Mouse (Mus musculus): Measurements from ENCODE around the gene Pfn4.

DNA sequence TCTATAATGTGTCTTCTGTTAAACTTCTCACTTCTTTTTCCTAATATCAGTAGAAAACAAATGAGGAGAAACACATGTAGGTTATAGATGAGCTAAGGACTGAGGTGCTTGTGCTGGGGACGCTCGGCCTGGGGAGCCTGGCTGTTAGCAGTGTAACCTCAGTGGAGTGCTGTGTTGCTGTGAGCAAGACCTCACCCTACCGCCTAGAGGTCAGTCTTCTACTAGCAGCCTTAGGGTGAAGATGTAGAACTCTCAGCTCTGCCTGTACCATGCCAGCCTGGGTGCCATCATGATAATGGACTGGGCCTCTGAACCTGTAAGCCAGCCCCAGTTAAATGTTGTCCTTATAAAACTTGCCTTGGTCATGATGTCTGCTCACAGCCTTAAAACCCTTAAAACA lies 58.4 kb downstream of the Pfn4 start:
- no peak for TF ChIP-seq CTCF (IDR thresholded peaks at IDR 0.05; ENCODE audit: low read depth, low read length)
- TF ChIP-seq POLR2A (IDR thresholded peaks at IDR 0.05; ENCODE audit: extremely low read depth, insufficient read depth, low read length), result no peak

Data from liver, adult 2 months (tissue).